Mouse (Mus musculus): ENCODE results near the gene 3110009E18Rik. TPM values are rescaled to one million over a fixed set of nuclear protein-coding genes. Genes with fewer than 3 reads are reported as not detected.
A peak's percentile ranks its signal among the peaks of the same experiment; 100 is the strongest.

Gene 3110009E18Rik
- polyA plus RNA-seq, 1 experiment from 2014 or later = 22.6 TPM

DNA sequence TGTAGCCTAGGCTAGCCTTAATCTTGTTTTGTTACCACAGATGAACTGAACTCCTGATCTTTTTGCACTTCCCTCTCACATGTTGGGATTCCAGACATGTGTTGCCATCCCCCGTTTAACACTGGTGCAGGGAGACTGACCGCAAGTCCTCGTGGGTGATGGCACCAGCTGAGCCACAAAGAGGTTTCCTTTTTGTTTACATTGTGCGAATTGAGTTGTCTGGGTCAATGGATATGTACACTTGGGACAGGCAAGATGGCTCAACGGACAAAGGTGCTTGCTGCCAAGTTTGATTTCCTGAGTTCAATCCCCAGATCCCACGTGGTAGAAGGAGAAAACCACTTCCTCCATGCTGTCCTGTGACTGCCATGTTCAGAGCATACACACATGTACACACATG is 71.3 kb downstream of the 3110009E18Rik start:
- H3K27me3 ChIP-seq = no peaks in the 10 kb centered on the region
- ATAC-seq (ENCODE audit: low FRiP score) = no peak
- no peak overlapping the region for H3K27ac ChIP-seq
- 78% methylated on average over 6 of the region's 6 CpGs for WGBS
- H3K36me3 ChIP-seq = no peaks in the 10 kb centered on the region
- no peaks in the 10 kb centered on the region for H3K9me3 ChIP-seq (replicated peaks)
- peaks cover 2% of the 10 kb centered on the region; the same call in 1 of the 2 replicates for H3K4me1 ChIP-seq
- H3K4me3 ChIP-seq = no peak overlapping the region
- no peak overlapping the region for H3K4me2 ChIP-seq (replicated peaks)
- no peak overlapping the region for H3K9ac ChIP-seq

DNA sequence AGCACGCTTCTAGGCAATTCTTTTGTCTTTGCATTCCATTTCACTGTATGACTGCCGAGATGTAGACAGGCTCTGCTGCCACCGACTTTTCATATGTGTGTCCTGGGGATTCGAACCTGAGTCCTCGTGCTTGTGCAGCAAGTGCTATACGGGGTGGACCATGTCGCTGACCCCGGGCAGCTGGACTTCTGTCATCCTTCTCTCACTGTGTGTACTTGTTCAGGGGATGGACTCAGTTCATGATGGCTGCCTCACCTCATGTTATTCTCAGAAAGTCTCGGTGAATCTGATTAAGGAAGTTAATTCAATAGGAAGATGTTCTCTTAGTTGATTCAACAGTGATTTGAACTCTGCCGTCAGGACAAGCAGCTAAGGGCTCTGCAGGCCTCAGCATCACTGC is 72.6 kb downstream of the 3110009E18Rik start:
- H3K27me3 ChIP-seq = no peaks in the 10 kb centered on the region
- no peaks in the 10 kb centered on the region for H3K36me3 ChIP-seq
- peaks cover 2% of the 10 kb centered on the region; the same call in 1 of the 2 replicates for H3K4me1 ChIP-seq
- no peak overlapping the region for H3K27ac ChIP-seq
- WGBS = 94% methylated on average over 10 of the region's 10 CpGs
- H3K4me3 ChIP-seq = no peak overlapping the region
- no peak for ATAC-seq (ENCODE audit: low FRiP score)
- H3K4me2 ChIP-seq (replicated peaks) = no peak overlapping the region
- no peaks in the 10 kb centered on the region for H3K9me3 ChIP-seq (replicated peaks)
- H3K9ac ChIP-seq = no peak overlapping the region

DNA sequence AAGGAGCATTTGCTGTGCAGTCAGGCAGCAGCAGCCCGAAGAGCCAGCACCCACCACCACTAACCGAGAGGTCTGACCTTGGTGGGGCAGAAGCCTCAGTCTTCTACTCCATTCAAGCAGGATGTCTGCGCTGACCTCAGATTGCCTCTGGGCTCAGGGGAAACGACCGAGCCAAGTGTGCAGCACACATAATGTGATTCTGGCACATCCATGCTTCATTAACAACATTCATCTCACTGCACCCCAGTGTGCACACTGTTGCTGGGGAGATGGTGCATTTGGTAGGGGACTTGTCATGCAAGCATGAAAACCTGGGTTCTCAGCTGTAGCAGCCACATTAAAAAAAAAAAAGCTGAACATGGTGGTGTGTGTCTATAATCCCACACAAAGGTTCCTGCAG is 75.0 kb downstream of the 3110009E18Rik start:
- no peak overlapping the region for H3K4me2 ChIP-seq (replicated peaks)
- no peak overlapping the region for H3K27ac ChIP-seq
- 38% methylated on average over 5 of the region's 5 CpGs for WGBS
- peaks cover 5% of the 10 kb centered on the region; the same call in 1 of the 2 replicates for H3K4me1 ChIP-seq
- no peaks in the 10 kb centered on the region for H3K36me3 ChIP-seq
- H3K4me3 ChIP-seq = no peak overlapping the region
- H3K9ac ChIP-seq = no peak overlapping the region
- ATAC-seq (ENCODE audit: low FRiP score) = no peak
- H3K9me3 ChIP-seq (replicated peaks) = no peaks in the 10 kb centered on the region
- H3K27me3 ChIP-seq = no peaks in the 10 kb centered on the region

DNA sequence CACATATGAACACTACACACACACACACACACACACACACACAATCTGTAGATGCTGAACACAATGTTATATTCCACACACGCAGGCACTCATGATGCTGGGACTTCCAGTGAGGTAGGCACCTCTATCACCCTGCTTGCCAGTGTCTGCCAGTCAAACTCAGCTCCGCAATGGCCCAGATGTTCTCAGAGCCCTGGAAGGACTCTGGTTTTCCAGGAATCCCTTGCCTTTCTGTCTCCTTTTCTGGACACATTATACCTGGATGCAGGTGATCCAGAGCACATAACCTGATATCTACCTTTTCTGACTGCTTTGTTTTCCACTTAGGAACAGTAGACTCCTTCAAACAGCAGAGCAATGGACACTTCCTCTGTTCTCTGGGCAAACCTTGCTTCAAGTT is 75.7 kb downstream of the 3110009E18Rik start:
- Histone ChIP-seq H3K4me2 (replicated peaks) (no peak overlapping the region), H3K4me1 (peaks cover 5% of the 10 kb centered on the region; the same call in 1 of the 2 replicates), H3K9ac (no peak overlapping the region), H3K27ac (no peak overlapping the region), H3K27me3 (no peaks in the 10 kb centered on the region), H3K36me3 (no peaks in the 10 kb centered on the region), H3K4me3 (no peak overlapping the region), H3K9me3 (replicated peaks) (no peaks in the 10 kb centered on the region)
- no peak for ATAC-seq (ENCODE audit: low FRiP score)
- 87% methylated on average over 2 of the region's 2 CpGs for WGBS

DNA sequence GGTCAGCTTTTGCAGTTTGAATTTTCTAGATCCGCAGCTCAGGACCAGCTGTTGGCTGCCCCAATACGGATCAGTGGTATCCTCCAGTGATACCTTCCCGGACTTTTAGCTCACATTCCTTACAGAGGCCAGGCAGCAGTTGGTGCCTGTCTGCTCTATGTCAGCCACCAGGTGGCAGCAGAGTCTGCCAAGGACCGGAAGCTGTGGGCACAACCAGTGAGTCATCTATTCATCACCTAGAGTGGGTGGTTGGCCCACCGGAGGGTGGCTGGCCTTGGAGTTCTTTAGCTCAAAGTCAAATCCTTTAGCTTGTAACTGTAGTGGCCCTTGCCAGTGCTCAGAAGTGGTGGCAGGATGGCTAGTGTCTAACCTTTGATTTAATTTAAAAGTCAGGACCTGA is 76.2 kb downstream of the 3110009E18Rik start:
- 23% methylated on average over 5 of the region's 5 CpGs for WGBS
- Histone ChIP-seq H3K27ac (no peak overlapping the region), H3K4me3 (no peak overlapping the region), H3K9me3 (replicated peaks) (no peaks in the 10 kb centered on the region), H3K4me2 (replicated peaks) (no peak overlapping the region), H3K9ac (no peak overlapping the region), H3K27me3 (no peaks in the 10 kb centered on the region), H3K4me1 (peaks cover 5% of the 10 kb centered on the region; the same call in 1 of the 2 replicates), H3K36me3 (no peaks in the 10 kb centered on the region)
- peak; percentile 29; the same call in 1 of the 2 replicates for ATAC-seq (ENCODE audit: low FRiP score)

DNA sequence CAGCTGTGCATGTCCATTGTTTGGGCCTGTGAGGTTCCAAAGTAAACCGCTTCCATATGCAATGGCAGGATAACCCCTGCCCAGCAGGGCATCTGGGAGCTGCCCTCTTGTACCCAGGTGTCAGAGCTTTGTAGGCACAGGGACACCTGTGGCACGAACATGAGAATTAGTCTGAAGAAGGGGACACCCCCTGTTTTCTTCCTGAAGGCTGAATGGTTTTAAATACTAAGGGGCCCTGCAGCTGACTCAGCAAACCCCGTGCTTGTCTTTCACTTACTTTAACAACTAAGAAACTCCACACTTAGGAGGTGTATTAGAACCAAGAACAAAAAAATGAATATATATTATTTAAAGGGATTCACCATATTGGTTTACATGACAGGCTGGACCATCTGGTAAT is 77.2 kb downstream of the 3110009E18Rik start:
- Histone ChIP-seq H3K27ac (no peak overlapping the region), H3K4me3 (no peak overlapping the region), H3K4me2 (replicated peaks) (no peak overlapping the region), H3K9me3 (replicated peaks) (no peaks in the 10 kb centered on the region), H3K9ac (no peak overlapping the region), H3K36me3 (no peaks in the 10 kb centered on the region), H3K27me3 (no peaks in the 10 kb centered on the region), H3K4me1 (peaks cover 5% of the 10 kb centered on the region; the same call in 1 of the 2 replicates)
- 46% methylated on average over 3 of the region's 3 CpGs for WGBS
- ATAC-seq (ENCODE audit: low FRiP score) = no peak

DNA sequence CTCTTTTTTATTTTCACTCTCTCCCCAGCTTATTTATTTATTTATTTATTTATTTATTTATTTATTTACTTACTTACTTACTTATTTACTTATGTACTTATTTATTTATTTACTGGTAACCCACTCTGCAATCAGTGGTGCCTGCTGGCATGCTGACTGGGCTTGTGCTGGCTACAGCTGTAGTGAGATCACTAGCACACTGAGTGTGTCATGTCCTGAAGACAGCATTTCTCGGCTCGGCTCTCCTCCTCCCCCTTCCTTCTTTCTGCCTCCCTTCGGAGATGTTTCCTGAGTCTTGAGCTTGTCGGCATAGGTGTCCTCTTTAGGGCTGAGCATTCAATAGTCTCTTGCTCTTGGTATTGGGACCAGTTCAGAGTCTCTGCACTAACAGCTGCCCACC is 78.0 kb downstream of the 3110009E18Rik start:
- Histone ChIP-seq H3K36me3 (no peaks in the 10 kb centered on the region), H3K4me2 (replicated peaks) (no peak overlapping the region), H3K4me1 (peaks cover 5% of the 10 kb centered on the region; the same call in 1 of the 2 replicates), H3K9me3 (replicated peaks) (no peaks in the 10 kb centered on the region), H3K4me3 (no peak overlapping the region), H3K27me3 (no peaks in the 10 kb centered on the region), H3K27ac (no peak overlapping the region), H3K9ac (no peak overlapping the region)
- 91% methylated on average over 4 of the region's 4 CpGs for WGBS
- ATAC-seq (ENCODE audit: low FRiP score) = no peak

DNA sequence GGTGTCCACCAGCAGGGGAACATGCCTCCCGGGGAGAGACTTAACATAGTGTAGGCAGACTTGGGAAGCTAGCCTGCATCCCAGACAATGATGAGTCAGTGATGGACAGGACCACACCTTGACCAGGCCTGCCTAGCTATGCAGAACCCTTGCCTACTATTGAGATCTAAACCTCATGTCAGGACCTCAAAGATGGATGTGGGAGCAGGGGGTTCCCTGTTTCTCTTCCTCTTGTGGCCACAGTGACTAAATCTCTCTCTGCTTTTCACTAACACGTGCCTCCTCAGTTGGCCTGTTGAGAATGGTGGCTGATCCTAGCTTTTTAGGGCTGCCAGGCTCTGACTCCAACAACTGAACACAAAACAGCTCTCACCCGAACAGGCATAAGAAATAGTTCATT is 81.6 kb downstream of the 3110009E18Rik start:
- Histone ChIP-seq H3K9ac (no peak overlapping the region), H3K9me3 (replicated peaks) (no peaks in the 10 kb centered on the region), H3K4me1 (peaks cover 5% of the 10 kb centered on the region; the same call in 1 of the 2 replicates), H3K36me3 (no peaks in the 10 kb centered on the region), H3K4me3 (no peak overlapping the region), H3K27ac (no peak overlapping the region), H3K4me2 (replicated peaks) (no peak overlapping the region), H3K27me3 (no peaks in the 10 kb centered on the region)
- no peak for ATAC-seq (ENCODE audit: low FRiP score)
- WGBS = 48% methylated on average over 3 of the region's 3 CpGs

DNA sequence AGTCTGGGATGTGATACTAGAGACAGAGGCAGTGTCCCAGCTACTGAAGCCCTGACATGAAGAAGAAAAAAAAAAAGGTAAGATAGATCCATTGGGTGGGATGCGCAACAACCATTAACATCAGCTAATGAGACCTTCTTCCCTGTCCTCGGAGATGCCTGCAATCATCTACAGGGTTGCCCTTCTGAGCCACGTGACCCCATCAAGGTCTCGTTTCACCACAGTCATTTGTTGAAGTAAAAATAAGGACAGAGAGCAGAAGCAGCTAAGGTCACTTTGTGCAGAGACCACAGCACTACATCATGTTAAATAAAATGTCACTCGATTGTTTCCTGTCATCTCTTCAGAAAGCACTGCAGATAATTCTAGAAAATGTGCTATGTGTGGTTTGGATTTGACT is 82.8 kb downstream of the 3110009E18Rik start:
- Histone ChIP-seq H3K4me2 (replicated peaks) (no peak overlapping the region), H3K4me1 (peaks cover 7% of the 10 kb centered on the region; the same call in 1 of the 2 replicates), H3K9me3 (replicated peaks) (no peaks in the 10 kb centered on the region), H3K4me3 (no peak overlapping the region), H3K36me3 (no peaks in the 10 kb centered on the region), H3K27ac (no peak overlapping the region), H3K27me3 (no peaks in the 10 kb centered on the region), H3K9ac (no peak overlapping the region)
- 82% methylated on average over 5 of the region's 5 CpGs for WGBS
- ATAC-seq (ENCODE audit: low FRiP score) = no peak

DNA sequence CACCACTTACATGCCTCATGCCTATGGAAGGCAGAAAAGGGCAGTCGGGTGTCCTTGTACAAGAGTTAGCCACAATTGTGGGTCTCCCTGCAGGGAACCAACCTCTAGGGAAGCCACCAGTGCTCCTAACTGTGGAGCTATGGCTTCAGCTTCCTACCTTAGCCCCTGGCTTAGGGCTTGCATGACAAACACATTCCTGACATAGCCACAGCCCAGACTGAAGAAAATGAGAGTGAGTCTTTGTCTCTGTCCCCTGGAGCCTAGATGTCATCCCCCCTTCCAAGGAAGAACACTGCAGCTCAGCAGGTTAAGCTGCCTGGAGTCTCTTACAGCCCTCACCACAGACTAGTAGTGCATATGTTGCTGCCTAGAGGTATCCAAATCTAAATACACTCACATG is 83.8 kb downstream of the 3110009E18Rik start:
- 24% methylated on average over 1 of the region's 1 CpGs for WGBS
- no peak for ATAC-seq (ENCODE audit: low FRiP score)
- Histone ChIP-seq H3K27ac (no peak overlapping the region), H3K36me3 (no peaks in the 10 kb centered on the region), H3K4me2 (replicated peaks) (no peak overlapping the region), H3K9me3 (replicated peaks) (no peaks in the 10 kb centered on the region), H3K4me3 (no peak overlapping the region), H3K4me1 (peaks cover 7% of the 10 kb centered on the region; the same call in 1 of the 2 replicates), H3K9ac (no peak overlapping the region), H3K27me3 (no peaks in the 10 kb centered on the region)

DNA sequence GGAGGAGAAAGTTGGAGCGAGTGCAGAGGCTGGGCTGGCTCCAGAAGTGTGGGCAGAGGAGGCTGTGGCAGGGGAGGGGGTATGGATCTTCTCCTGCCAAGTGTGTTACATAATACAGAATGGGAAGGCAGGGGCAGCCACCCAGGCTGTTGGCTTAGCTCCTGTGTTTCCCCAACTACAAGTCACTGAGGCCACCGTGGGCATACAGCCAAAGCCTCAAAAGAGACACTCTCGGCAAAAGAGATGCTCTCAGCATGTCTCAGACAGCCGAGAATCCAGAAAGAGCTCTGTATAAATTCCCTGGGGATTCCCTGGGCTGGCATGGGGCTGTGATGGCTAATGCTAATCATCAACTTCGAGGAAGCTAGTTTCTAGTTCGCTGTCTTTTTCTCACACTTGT is 86.6 kb downstream of the 3110009E18Rik start:
- no peak; the same call in 1 of the 2 replicates for ATAC-seq (ENCODE audit: low FRiP score)
- Histone ChIP-seq H3K4me3 (no peak overlapping the region), H3K4me1 (0 out of 2 replicates have a peak, but pooled peaks cover 4% of the 10 kb centered on the region), H3K4me2 (replicated peaks) (no peak overlapping the region), H3K27ac (no peak overlapping the region), H3K27me3 (no peaks in the 10 kb centered on the region), H3K36me3 (no peaks in the 10 kb centered on the region), H3K9ac (no peak overlapping the region), H3K9me3 (replicated peaks) (no peaks in the 10 kb centered on the region)
- 52% methylated on average over 6 of the region's 6 CpGs for WGBS

DNA sequence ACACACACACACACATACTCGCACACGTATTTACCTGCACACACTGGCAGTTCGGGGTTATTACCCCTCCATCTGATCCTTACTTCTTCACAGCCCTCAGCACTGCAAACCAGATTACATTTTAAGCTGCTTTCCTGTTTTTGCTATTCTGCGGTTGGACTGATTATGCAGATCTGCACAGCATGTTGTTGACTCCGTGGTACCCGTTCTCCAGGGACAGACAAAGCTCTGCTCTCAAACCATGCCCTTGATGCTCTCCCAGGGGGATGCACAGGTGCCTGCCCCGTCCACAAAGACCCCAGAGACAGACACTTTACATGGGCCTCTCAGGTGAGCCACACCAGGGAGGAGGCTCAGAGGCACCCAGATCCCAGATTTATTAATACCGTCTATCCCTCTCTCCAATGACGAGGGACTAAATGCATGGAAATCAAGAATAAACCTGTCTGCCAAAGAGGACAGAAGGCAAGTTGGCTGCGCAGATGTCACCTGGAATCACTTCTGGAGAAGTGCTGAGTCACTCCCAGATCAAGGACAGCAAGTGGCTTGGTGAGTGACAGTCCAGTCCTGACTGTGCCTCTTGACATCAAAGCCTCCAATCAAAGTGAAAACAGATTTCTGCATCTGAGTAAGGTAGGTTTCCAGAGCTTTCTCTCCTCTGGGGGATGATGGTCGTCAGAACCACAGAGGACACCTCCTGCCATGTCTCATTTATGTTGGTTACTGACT is 87.7 kb downstream of the 3110009E18Rik start:
- Histone ChIP-seq H3K4me3 (no peak overlapping the region), H3K27ac (no peak overlapping the region), H3K4me1 (0 out of 2 replicates have a peak, but pooled peaks cover 4% of the 10 kb centered on the region), H3K9me3 (replicated peaks) (no peaks in the 10 kb centered on the region), H3K36me3 (no peaks in the 10 kb centered on the region), H3K9ac (no peak overlapping the region), H3K4me2 (replicated peaks) (no peak overlapping the region), H3K27me3 (no peaks in the 10 kb centered on the region)
- no peak for ATAC-seq (ENCODE audit: low FRiP score)
- 82% methylated on average over 11 of the region's 11 CpGs for WGBS

DNA sequence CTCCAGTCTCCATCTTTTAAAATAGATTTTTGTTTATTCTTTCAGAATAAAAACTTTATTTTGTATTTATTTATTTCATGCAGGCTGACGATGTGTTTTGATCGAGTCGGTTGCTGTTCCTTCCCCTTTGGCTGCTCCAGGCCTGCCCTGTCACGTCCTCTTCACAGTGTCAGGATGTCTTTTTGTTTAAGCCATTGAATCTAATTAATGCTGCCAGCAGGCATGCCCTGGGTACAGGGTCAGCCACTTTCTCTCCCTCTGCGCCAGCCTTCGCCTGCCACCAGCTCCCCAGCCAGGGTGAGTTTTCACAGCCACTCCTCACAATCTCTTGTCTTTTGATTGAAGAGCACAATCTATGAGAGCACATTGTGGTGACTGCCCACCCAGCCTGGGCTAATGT is 99.9 kb downstream of the 3110009E18Rik start:
- 58% methylated on average over 6 of the region's 6 CpGs for WGBS
- Histone ChIP-seq H3K4me3 (no peak overlapping the region), H3K9me3 (replicated peaks) (no peaks in the 10 kb centered on the region), H3K27me3 (no peaks in the 10 kb centered on the region), H3K27ac (no peak overlapping the region), H3K4me2 (replicated peaks) (no peak overlapping the region), H3K4me1 (peaks cover 4% of the 10 kb centered on the region; the same call in 1 of the 2 replicates), H3K36me3 (no peaks in the 10 kb centered on the region), H3K9ac (no peak overlapping the region)
- ATAC-seq (ENCODE audit: low FRiP score) = peak; percentile 40; the same call in 1 of the 2 replicates

Data from hindbrain, embryonic 12.5 days (tissue).